Comparison of ENCODE assay signal across 10 mouse cellular contexts in genomic region chr16:31934550-31935010, GRCm38 (mm10). TPM values are rescaled to one million over a fixed set of nuclear protein-coding genes. Genes with fewer than 3 reads are reported as not detected.
DNase-seq lines count a peak whose midpoint lies in the region; ATAC-seq and TF ChIP-seq lines count a peak whose summit lies in the region.
"Had no signal": no experiment of that assay in that cellular context is flagged by ENCODE, and none has a peak within 500 bp of the region (broad histone marks: within the 10 kb centered on the region; RNA-seq: fewer than 3 reads in every experiment).

No protein-coding gene starts in this region.

- no peaks in the 10 kb centered on the region for H3K36me3 ChIP-seq in heart, embryonic 12.5 days
- H3K36me3 ChIP-seq in hindbrain, embryonic 11.5 days (ENCODE audit: control insufficient read depth, insufficient read depth, low read length) = no peaks in the 10 kb centered on the region
- no peaks in the 10 kb centered on the region for H3K36me3 ChIP-seq in midbrain, embryonic 12.5 days

- no peak for TF ChIP-seq CTCF in cortical plate, adult 2 months (IDR thresholded peaks at IDR 0.05; ENCODE audit: extremely low read depth, insufficient read depth, low read length)

- intact Hi-C loops in heart, postnatal 14 days (cut with DNase I) = no loop called here

- H3K27me3 ChIP-seq in heart, embryonic 12.5 days (replicated peaks) = peaks cover 52% of the 10 kb centered on the region
- H3K27me3 ChIP-seq in hindbrain, embryonic 11.5 days (ENCODE audit: control insufficient read depth, insufficient read depth, low read length) = peaks cover 20% of the 10 kb centered on the region
- H3K27me3 ChIP-seq in midbrain, embryonic 12.5 days = peaks cover 54% of the 10 kb centered on the region
- H3K27me3 ChIP-seq: CH12.LX had no signal

- H3K9me3 ChIP-seq in heart, embryonic 12.5 days (replicated peaks) = no peaks in the 10 kb centered on the region; the same call in 1 of the 2 replicates
- H3K9me3 ChIP-seq in hindbrain, embryonic 11.5 days (ENCODE audit: control insufficient read depth, low read length) = no peaks in the 10 kb centered on the region
- no peaks in the 10 kb centered on the region for H3K9me3 ChIP-seq in midbrain, embryonic 12.5 days

- no peak for DNase-seq in heart, postnatal 14 days
- peak; percentile 60 for DNase-seq in hindbrain, embryonic 11.5 days (ENCODE audit: low spot score)
- no peak for DNase-seq in adipocyte (ENCODE audit: low spot score)
- no peak for DNase-seq in left cerebral cortex, adult 9 months (ENCODE audit: low spot score in 2 of 2)

- peaks cover 28% of the 10 kb centered on the region for H3K4me1 ChIP-seq in heart, embryonic 12.5 days (replicated peaks)
- no peaks in the 10 kb centered on the region for H3K4me1 ChIP-seq in cortical plate, adult 2 months (ENCODE audit: control insufficient read depth, insufficient read depth, low read length)
- peaks cover 5% of the 10 kb centered on the region; the same call in 1 of the 2 replicates for H3K4me1 ChIP-seq in hindbrain, embryonic 11.5 days (replicated peaks; ENCODE audit: control insufficient read depth, insufficient read depth, low read length)
- H3K4me1 ChIP-seq in midbrain, embryonic 12.5 days = peaks cover 32% of the 10 kb centered on the region

- peak overlapping the region; percentile 91 for H3K4me2 ChIP-seq in heart, embryonic 12.5 days
- peak overlapping the region; percentile 84 for H3K4me2 ChIP-seq in hindbrain, embryonic 11.5 days (replicated peaks; ENCODE audit: low read depth, low read length)
- H3K4me2 ChIP-seq in midbrain, embryonic 12.5 days (replicated peaks) = peak overlapping the region; percentile 66

- H3K4me3 ChIP-seq in heart, embryonic 12.5 days = peak overlapping the region; percentile 55
- H3K4me3 ChIP-seq in cortical plate, adult 2 months (ENCODE audit: insufficient read depth, low read length) = peak overlapping the region; percentile 52
- peak overlapping the region; percentile 43 for H3K4me3 ChIP-seq in hindbrain, embryonic 11.5 days (ENCODE audit: low read depth, low read length)
- peak overlapping the region; percentile 42 for H3K4me3 ChIP-seq in midbrain, embryonic 12.5 days

- H3K9ac ChIP-seq in heart, embryonic 12.5 days = peak overlapping the region; percentile 62; the same call in 1 of the 2 replicates
- H3K9ac ChIP-seq in hindbrain, embryonic 11.5 days (ENCODE audit: low read depth, low read length) = peak overlapping the region; percentile 74; the same call in 1 of the 2 replicates
- H3K9ac ChIP-seq in midbrain, embryonic 12.5 days (replicated peaks) = peak overlapping the region; percentile 54; the same call in 1 of the 2 replicates

- H3K27ac ChIP-seq in heart, embryonic 12.5 days (ENCODE audit: poor library complexity, severe bottlenecking) = no peak overlapping the region
- peak overlapping the region; percentile 61 for H3K27ac ChIP-seq in cortical plate, adult 2 months (ENCODE audit: insufficient read depth, low read length)
- H3K27ac ChIP-seq in hindbrain, embryonic 11.5 days (ENCODE audit: low read depth, low read length) = peak overlapping the region; percentile 95
- no peak overlapping the region for H3K27ac ChIP-seq in midbrain, embryonic 12.5 days (replicated peaks)

- ATAC-seq in heart, embryonic 12.5 days (ENCODE audit: insufficient number of reproducible peaks, low FRiP score) = no peak
- ATAC-seq in hindbrain, embryonic 11.5 days (ENCODE audit: low FRiP score) = no peak
- no peak for ATAC-seq in midbrain, embryonic 12.5 days (ENCODE audit: low FRiP score, low read depth)
- no peak for ATAC-seq in megakaryocyte-erythroid progenitor cell, adult 5-6 weeks (replicated peaks; ENCODE audit: low FRiP score, low TSS enrichment, poor library complexity, severe bottlenecking)

- TF ChIP-seq POLR2A in cortical plate, adult 2 months (IDR thresholded peaks at IDR 0.05; ENCODE audit: extremely low read depth, insufficient read depth, low read length) = no peak

- 28% methylated on average over 13 of the region's 13 CpGs for WGBS in heart, embryonic 12.5 days
- WGBS in hindbrain, embryonic 11.5 days = 10% methylated on average over 13 of the region's 13 CpGs
- WGBS in midbrain, embryonic 12.5 days = 17% methylated on average over 13 of the region's 13 CpGs

RNA-seq across cellular contexts. Expression of gene Pigz, which starts 0.9 kb away (rescaled TPM):
- polyA plus RNA-seq in heart, embryonic 12.5 days (2016; fragmentation: Nextera tagmentation; extraction: Ambion mirVana) = 0.32 and 0.52 TPM in 2 replicates
- total RNA-seq in heart, postnatal 14 days (2021) = 1 to 10 TPM; 2.0 to 2.7 TPM
- 24.6 and 25.4 TPM in 2 replicates for polyA plus RNA-seq in cortical plate, adult 2 months (2012; rRNA removed)
- 1.2 and 1.5 TPM in 2 replicates for polyA plus RNA-seq in hindbrain, embryonic 11.5 days (2014; fragmentation: Nextera tagmentation; extraction: Ambion mirVana)
- 1.4 and 2.5 TPM in 2 replicates for polyA plus RNA-seq in midbrain, embryonic 12.5 days (2016; fragmentation: Nextera tagmentation; extraction: Ambion mirVana)
- not detected in 2 replicates for total RNA-seq in megakaryocyte-erythroid progenitor cell, adult 5-6 weeks (2014; fragmentation: Nextera tagmentation)
- total RNA-seq in megakaryocyte-erythroid progenitor cell, adult 5-6 weeks (2017) = not detected in 2 replicates
- total RNA-seq: hematopoietic stem cell, adult 5-6 weeks had no signal

RNA-seq across cellular contexts. Expression of gene 0610012G03Rik, which starts 13.7 kb away (rescaled TPM):
- 90.3 and 91.4 TPM in 2 replicates for polyA plus RNA-seq in heart, embryonic 12.5 days (2016; fragmentation: Nextera tagmentation; extraction: Ambion mirVana)
- total RNA-seq in heart, postnatal 14 days (2021) = 10 to 100 TPM; 68.9 to 74.9 TPM
- 73.3 and 76.0 TPM in 2 replicates for polyA plus RNA-seq in cortical plate, adult 2 months (2012; rRNA removed)
- 86.2 and 88.5 TPM in 2 replicates for polyA plus RNA-seq in hindbrain, embryonic 11.5 days (2014; fragmentation: Nextera tagmentation; extraction: Ambion mirVana)
- polyA plus RNA-seq in midbrain, embryonic 12.5 days (2016; fragmentation: Nextera tagmentation; extraction: Ambion mirVana) = 81.7 and 83.7 TPM in 2 replicates
- total RNA-seq in megakaryocyte-erythroid progenitor cell, adult 5-6 weeks (2014; fragmentation: Nextera tagmentation) = 35.2 and 39.0 TPM in 2 replicates
- total RNA-seq in megakaryocyte-erythroid progenitor cell, adult 5-6 weeks (2017) = 8.3 and 14.3 TPM in 2 replicates

RNA-seq across cellular contexts. Expression of gene Ncbp2, which starts 13.7 kb away (rescaled TPM):
- 79.4 and 85.0 TPM in 2 replicates for polyA plus RNA-seq in heart, embryonic 12.5 days (2016; fragmentation: Nextera tagmentation; extraction: Ambion mirVana)
- total RNA-seq in heart, postnatal 14 days (2021) = 10 to 100 TPM; 23.3 to 25.2 TPM
- 75.7 and 95.2 TPM in 2 replicates for polyA plus RNA-seq in cortical plate, adult 2 months (2012; rRNA removed)
- polyA plus RNA-seq in hindbrain, embryonic 11.5 days (2014; fragmentation: Nextera tagmentation; extraction: Ambion mirVana) = 148 and 160 TPM in 2 replicates
- 131 and 135 TPM in 2 replicates for polyA plus RNA-seq in midbrain, embryonic 12.5 days (2016; fragmentation: Nextera tagmentation; extraction: Ambion mirVana)
- total RNA-seq in megakaryocyte-erythroid progenitor cell, adult 5-6 weeks (2014; fragmentation: Nextera tagmentation) = 47.7 and 57.6 TPM in 2 replicates
- 56.6 and 59.0 TPM in 2 replicates for total RNA-seq in megakaryocyte-erythroid progenitor cell, adult 5-6 weeks (2017)

RNA-seq across cellular contexts. Expression of gene Meltf, which starts 56.0 kb away (rescaled TPM):
- polyA plus RNA-seq in heart, embryonic 12.5 days (2016; fragmentation: Nextera tagmentation; extraction: Ambion mirVana) = 0.09 and 0.15 TPM in 2 replicates
- total RNA-seq in heart, postnatal 14 days (2021) = under 1 TPM in 1 of 2 experiments, not detected in 1; 0.07 TPM
- polyA plus RNA-seq in cortical plate, adult 2 months (2012; rRNA removed) = 0.46 and 0.79 TPM in 2 replicates
- not detected in 2 replicates for polyA plus RNA-seq in hindbrain, embryonic 11.5 days (2014; fragmentation: Nextera tagmentation; extraction: Ambion mirVana)
- 0.10 and 0.22 TPM in 2 replicates for polyA plus RNA-seq in midbrain, embryonic 12.5 days (2016; fragmentation: Nextera tagmentation; extraction: Ambion mirVana)
- not detected in 2 replicates for total RNA-seq in megakaryocyte-erythroid progenitor cell, adult 5-6 weeks (2014; fragmentation: Nextera tagmentation)
- total RNA-seq in megakaryocyte-erythroid progenitor cell, adult 5-6 weeks (2017) = not detected in 2 replicates
- total RNA-seq: hematopoietic stem cell, adult 5-6 weeks had no signal

Comparison
In these comparisons a context has a peak if more than half of its experiments do, and no peak if none do; other contexts are left out.
1. H3K27ac ChIP-seq: peak in cortical plate, adult 2 months (single experiment) and hindbrain, embryonic 11.5 days (single experiment); none in heart, embryonic 12.5 days (single experiment) and midbrain, embryonic 12.5 days (single experiment).
2. Peak in every context shown above with its lines, with median percentiles within 50 percentile points of each other: H3K4me2 ChIP-seq, H3K4me3 ChIP-seq and H3K9ac ChIP-seq.